ENCODE assay signal across 16 mouse cellular contexts in genomic region chr1:130549160-130549559, GRCm38 (mm10).
DNase-seq lines count a peak whose midpoint lies in the region; ATAC-seq lines count a peak whose summit lies in the region.
"Had no signal": no experiment of that assay in that cellular context is flagged by ENCODE, and none has a peak within 500 bp of the region (broad histone marks: within the 10 kb centered on the region; RNA-seq: fewer than 3 reads in every experiment).

No protein-coding gene starts in this region.

- H3K27me3 ChIP-seq in midbrain, embryonic 11.5 days (ENCODE audit: control insufficient read depth, insufficient read depth, low read length), result no peaks in the 10 kb centered on the region
- H3K27me3 ChIP-seq in midbrain, embryonic 15.5 days (replicated peaks), result no peaks in the 10 kb centered on the region
- no peaks in the 10 kb centered on the region for H3K27me3 ChIP-seq in megakaryocyte, embryonic 14.5 days (replicated peaks)
- H3K27me3 ChIP-seq: embryonic facial prominence, embryonic 12.5 days; forebrain, embryonic 13.5 days; heart, embryonic 15.5 days; Patski had no signal

- H3K4me2 ChIP-seq in midbrain, embryonic 11.5 days, result no peak overlapping the region
- no peak overlapping the region for H3K4me2 ChIP-seq in midbrain, embryonic 15.5 days
- H3K4me2 ChIP-seq: embryonic facial prominence, embryonic 12.5 days; forebrain, embryonic 13.5 days; heart, embryonic 15.5 days had no signal

- no peaks in the 10 kb centered on the region for H3K9me3 ChIP-seq in midbrain, embryonic 11.5 days (ENCODE audit: control insufficient read depth, low read length)
- no peaks in the 10 kb centered on the region for H3K9me3 ChIP-seq in midbrain, embryonic 15.5 days
- no peaks in the 10 kb centered on the region for H3K9me3 ChIP-seq in megakaryocyte, embryonic 14.5 days
- H3K9me3 ChIP-seq: embryonic facial prominence, embryonic 12.5 days; forebrain, embryonic 13.5 days; heart, embryonic 15.5 days had no signal

- no peak overlapping the region for H3K4me3 ChIP-seq in midbrain, embryonic 11.5 days (ENCODE audit: low read depth, low read length)
- H3K4me3 ChIP-seq in midbrain, embryonic 15.5 days, result no peak overlapping the region
- H3K4me3 ChIP-seq in megakaryocyte, embryonic 14.5 days (replicated peaks), result peak overlapping the region; percentile 62
- H3K4me3 ChIP-seq: embryonic facial prominence, embryonic 12.5 days; forebrain, embryonic 13.5 days; heart, embryonic 15.5 days had no signal

- 66% methylated on average over 7 of the region's 7 CpGs for WGBS in midbrain, embryonic 11.5 days
- WGBS in midbrain, embryonic 15.5 days, result 70% methylated on average over 7 of the region's 7 CpGs

- H3K9ac ChIP-seq in midbrain, embryonic 11.5 days (ENCODE audit: low read length), result no peak overlapping the region
- H3K9ac ChIP-seq in midbrain, embryonic 15.5 days, result no peak overlapping the region
- H3K9ac ChIP-seq: embryonic facial prominence, embryonic 12.5 days; forebrain, embryonic 13.5 days; heart, embryonic 15.5 days had no signal

- no peak overlapping the region for H3K27ac ChIP-seq in midbrain, embryonic 11.5 days (ENCODE audit: low read depth, low read length)
- H3K27ac ChIP-seq in midbrain, embryonic 15.5 days, result no peak overlapping the region
- H3K27ac ChIP-seq: embryonic facial prominence, embryonic 12.5 days; forebrain, embryonic 13.5 days had no signal

- peak; percentile 21 for DNase-seq in midbrain, embryonic 11.5 days (ENCODE audit: low spot score, missing footprints)
- DNase-seq in R1 (ENCODE audit: low read depth, low spot score) (peak; percentile 92), MN1 (ENCODE audit: low spot score) (no peak)
- DNase-seq in right cerebral cortex, postnatal 25 days, result no peak
- no peak for DNase-seq in heart, postnatal 10 days
- DNase-seq: cerebellum, adult 11-12 months; gastrocnemius, postnatal 25 days; kidney, postnatal 14 days; lung, postnatal 10 days had no signal

- H3K36me3 ChIP-seq in midbrain, embryonic 11.5 days (ENCODE audit: control insufficient read depth, insufficient read depth, low read length), result no peaks in the 10 kb centered on the region
- H3K36me3 ChIP-seq in midbrain, embryonic 15.5 days (replicated peaks), result no peaks in the 10 kb centered on the region
- no peaks in the 10 kb centered on the region for H3K36me3 ChIP-seq in megakaryocyte, embryonic 14.5 days (replicated peaks; ENCODE audit: low read length)
- H3K36me3 ChIP-seq: embryonic facial prominence, embryonic 12.5 days; heart, embryonic 15.5 days had no signal

- no peaks in the 10 kb centered on the region for H3K4me1 ChIP-seq in midbrain, embryonic 11.5 days (ENCODE audit: control insufficient read depth, insufficient read depth, low read length)
- peaks cover 4% of the 10 kb centered on the region; the same call in 1 of the 2 replicates for H3K4me1 ChIP-seq in midbrain, embryonic 15.5 days
- H3K4me1 ChIP-seq in megakaryocyte, embryonic 14.5 days, result peaks cover 69% of the 10 kb centered on the region
- H3K4me1 ChIP-seq: embryonic facial prominence, embryonic 12.5 days; forebrain, embryonic 13.5 days had no signal

- intact Hi-C loops in heart, postnatal 10 days (cut with DNase I), result loop anchor here (2.0 to 10.0 kb wide), 2 partner anchors 232 to 326 kb away; no protein-coding TSS in a partner anchor

- no peak for ATAC-seq in midbrain, embryonic 11.5 days (ENCODE audit: low FRiP score)
- no peak for ATAC-seq in midbrain, embryonic 15.5 days (replicated peaks)
- ATAC-seq: forebrain, embryonic 13.5 days; inflammation-experienced regulatory T-cells, adult 6 months; Patski had no signal

Comparison
In these comparisons a context has a peak if more than half of its experiments do, and no peak if none do; other contexts are left out.
1. DNase-seq: peak in midbrain, embryonic 11.5 days (single experiment) and R1 (single experiment); none in MN1 (single experiment), right cerebral cortex, postnatal 25 days (single experiment) and heart, postnatal 10 days (0 of 2).